Mouse (Mus musculus): ENCODE data around the gene Dnase1l1.

The Dnase1l1 gene

DNA sequence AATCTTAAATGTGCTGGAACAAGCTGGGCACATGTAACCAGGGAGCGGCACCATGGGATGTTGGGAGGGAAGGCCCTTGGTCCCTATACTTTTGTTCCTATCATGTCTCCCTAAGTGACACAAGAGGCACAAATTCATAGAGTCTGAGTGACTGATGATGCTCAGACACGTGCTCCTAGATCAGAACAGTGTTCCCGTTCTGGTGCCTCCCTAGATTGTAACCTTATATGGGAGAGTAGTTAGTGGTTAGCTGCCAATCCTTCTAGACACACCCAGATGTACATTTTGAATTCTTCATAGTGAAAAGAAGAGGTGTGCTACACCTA lies 12.4 kb downstream of the Dnase1l1 start:
- DNase-seq: no peak

DNA sequence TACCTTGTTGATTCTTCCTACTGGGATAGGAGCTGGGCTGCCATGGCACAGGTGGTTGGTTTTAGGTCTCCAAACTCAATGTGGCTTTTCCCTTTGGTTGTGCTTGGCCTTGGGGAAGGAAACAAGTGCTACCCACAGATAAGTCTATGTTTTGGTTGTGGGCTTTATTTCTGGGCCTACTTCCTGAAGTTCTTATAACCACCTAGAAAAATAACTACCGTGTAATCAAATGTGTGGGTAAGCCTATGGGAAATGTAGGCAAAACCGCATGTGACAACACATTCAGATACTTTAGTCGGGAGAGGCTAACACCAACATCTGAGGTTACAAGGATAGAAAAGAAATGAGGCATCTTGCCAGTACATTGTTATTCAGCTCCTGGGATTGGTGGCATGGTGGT lies 24.4 kb downstream of the Dnase1l1 start:
- DNase-seq: no peak

DNA sequence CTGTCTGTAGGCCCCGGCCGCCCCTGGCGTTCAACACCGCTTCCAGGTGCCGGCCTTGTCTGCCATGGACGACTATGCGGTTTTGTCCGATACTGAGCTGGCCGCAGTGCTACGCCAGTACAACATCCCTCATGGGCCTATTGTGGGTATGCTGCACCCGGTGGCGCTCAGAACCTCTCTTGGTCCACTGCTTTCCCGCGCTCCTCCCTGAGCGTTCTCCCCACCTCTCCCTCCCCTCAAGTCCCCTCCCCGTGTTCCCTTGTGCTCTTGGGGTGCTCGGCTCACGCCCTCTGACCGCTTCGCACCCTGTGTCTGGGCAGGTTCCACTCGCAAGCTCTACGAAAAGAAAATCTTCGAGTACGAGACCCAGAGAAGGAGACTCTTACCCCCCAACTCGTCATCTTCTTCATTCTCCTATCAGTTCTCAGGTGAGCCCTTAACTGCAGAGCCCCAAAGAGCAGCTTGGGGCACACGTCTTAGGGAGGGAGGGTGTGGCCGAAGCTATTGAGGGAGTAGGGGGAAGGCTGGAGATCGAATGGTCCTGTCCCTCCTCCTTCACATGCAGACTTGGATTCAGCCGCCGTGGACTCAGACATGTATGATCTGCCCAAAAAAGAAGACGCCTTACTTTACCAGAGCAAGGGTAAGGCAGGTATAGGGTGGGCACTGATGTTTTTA lies 27.1 kb downstream of the Dnase1l1 start:
- no peak for DNase-seq

DNA sequence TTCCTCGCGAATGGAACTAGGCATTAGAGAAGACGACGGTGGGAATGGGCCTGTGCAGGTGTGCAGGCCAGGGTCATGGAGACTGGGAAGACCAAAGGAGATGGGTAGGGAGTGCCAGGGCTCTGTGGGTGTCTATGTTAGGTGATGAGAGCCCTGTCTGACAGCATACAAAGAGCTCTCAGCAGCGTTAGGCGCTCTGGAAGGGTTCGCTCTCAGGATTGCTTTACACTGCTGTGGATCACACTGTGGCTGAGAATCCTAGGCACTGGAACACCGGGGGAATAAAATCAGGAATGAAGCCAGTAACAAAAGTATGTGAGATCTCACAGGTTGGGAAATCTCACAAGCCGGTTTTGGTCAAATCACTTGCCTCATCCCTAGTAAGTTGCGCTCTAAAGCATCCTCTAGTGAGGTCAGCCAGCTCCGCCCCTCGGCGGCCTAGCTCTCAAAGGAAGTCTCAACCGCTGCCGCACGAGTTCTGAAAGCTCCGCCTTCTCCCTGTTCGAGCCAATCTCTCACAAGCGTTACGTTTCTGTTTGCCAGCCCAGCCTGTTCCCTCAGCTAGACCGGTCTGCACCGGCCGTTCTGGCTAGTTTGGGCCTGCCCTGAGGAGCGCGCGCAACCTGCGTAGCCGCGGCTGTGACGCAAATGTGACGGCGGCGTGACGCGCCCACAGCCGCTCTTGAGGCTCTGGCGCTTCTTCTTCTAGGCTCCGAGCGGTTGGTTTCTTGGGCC lies 27.8 kb downstream of the Dnase1l1 start, which contains the start of gene Emd:
Gene Emd, plus strand, starts transcription at position 535 of the 735 bp plus-strand sequence.
- DNase-seq: peak; percentile 91 to 92

DNA sequence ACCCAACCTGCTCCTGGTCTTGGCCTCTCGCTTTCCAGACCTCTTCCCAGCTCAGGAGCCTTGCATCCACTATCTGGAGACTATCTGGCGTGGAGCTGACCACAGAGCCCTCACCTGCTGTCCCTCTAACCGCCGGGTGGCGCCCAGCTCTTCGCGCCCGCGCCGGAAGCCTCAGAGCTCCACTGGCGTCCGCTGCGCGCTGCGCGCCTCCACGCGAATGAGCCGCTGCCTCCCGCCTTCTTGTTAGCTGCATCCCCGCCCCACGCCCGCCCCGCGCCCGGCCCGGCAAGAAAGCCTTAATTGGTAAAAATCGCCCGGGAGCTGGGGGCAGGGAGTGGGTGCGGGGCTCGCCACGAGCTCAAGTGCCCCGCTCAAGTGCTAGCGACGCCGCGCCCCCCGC lies 32.5 kb downstream of the Dnase1l1 start, which contains the start of gene Flna:
Gene Flna, minus strand, starts transcription at position 206 of the 400 bp plus-strand sequence.
- DNase-seq: peak; percentile 69 to 73

DNA sequence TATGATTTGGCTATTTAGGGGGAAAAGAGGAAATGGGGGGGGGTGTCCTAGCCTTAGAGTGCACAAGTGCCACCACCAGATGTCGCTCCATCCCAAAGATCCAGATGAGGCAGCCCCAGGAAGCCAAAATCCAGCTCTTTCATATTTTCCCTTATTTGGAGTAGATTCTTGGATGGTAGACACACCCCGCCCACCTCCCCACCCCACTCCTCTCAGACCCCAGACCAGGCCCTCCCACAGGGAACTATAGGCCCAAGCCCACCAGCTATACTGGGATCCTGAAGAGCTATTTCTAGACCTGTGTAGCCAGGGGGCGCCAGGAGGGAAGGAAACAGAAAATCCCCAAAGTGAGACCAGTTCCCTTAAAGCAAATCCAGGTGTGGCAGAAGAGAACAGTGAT lies 33.5 kb downstream of the Dnase1l1 start:
- peak; percentile 61 to 65 for DNase-seq

DNA sequence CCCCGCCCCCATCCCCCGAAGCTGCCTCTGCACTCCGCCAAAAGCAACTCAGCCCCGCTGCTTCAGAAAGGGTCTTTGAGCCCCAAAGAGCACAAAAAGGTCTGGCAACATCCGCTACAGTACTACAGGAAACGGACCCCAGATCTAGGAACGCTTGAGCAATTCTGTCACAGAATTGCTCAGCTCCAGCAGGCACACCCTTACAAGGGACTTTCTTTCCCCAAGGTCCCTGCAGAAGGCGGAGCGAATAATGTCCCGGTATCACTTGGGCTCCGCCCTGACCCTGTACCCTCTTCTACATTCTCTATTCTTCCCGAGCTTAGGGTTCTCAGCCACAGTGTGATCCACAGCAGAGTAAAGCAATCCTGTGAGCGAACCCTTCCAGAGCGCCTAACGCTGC lies 35.4 kb downstream of the Dnase1l1 start:
- DNase-seq: no peak

DNA sequence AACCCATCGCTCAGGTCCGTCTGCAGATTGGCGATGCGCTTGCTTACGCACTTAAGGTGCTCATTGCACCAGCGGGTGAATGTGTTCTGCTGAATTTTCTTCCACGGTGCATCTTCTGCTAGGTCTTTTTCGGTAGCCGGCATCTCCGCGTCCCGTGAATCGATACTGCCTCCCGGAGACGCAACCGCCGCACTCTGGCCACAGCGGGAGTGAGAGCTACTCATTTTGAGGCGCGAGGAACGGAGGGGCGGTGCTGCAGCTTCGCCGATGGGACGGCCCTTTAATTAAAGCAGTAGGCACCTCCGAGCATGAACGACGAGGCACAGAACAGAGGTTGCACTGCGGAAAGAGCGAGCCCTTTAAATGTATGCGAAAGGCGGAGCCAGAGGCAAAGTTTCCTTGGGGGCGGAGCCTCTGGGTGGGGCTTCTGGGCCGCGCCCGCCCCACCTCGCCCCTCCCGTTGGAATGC lies 35.9 kb downstream of the Dnase1l1 start:
- peak; percentile 79 to 81 for DNase-seq

DNA sequence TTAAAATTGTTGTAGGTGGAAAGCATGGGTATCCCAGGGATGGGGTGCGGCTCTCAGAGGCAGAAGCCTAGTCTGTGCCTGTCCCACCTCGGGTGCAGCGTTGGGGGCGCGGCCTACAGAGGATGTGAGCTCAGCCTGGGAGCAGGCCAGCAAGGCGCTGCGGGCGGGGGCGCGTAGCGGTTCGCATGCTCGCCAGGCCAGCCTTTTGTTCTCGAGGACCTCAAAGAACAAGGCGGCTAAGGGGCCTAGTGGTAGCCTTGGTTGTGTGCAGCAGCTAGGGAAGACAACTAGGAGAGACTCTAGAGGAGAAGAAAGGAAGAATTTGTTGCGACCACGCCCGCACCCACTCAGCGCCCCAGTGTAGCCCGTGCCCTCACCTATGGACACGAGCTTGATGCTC lies 36.5 kb downstream of the Dnase1l1 start:
- DNase-seq: peak; percentile 72 to 73

DNA sequence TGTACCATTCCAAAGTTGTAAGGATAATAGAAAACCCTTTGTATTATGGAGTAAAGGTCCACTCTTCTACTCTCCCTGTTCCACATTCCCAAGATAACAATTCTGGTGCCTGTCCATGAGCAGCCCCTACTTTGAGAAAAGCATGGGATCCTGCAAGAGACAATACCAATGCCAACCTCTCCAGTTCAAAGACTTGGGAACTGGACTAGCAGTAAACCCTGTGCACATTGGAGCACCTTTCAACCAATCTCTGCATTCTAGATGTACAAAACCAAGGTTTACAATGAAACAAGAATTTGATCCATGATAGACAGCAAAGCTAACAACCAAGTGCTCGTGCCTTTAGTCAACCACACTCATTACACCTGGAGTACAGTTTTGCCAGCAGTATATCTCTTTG lies 37.0 kb downstream of the Dnase1l1 start:
- no peak for DNase-seq

DNA sequence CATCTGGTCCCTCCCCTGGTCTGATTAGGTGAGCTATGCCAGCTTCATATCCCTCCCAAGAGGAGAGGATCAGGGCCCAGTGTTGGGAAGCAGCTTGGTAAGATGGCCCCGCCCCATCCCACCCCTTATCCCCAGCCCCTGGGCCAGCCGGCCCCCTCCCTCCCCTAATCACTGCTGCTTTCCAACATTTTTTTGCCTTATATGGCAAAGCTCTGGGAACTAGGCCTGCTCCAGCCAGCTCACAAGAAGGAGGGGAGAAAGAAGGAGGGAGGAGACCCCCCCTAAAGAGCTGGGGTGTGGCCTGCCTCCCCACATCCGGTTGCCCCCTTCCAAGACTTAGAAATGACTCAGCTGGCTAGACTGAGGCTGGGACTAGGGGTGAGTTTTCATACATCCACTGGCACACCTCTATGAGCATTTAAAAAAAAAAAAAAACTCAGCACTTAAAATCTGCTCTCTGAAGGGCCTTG lies 37.5 kb downstream of the Dnase1l1 start:
- peak; percentile 37 to 47 for DNase-seq

DNA sequence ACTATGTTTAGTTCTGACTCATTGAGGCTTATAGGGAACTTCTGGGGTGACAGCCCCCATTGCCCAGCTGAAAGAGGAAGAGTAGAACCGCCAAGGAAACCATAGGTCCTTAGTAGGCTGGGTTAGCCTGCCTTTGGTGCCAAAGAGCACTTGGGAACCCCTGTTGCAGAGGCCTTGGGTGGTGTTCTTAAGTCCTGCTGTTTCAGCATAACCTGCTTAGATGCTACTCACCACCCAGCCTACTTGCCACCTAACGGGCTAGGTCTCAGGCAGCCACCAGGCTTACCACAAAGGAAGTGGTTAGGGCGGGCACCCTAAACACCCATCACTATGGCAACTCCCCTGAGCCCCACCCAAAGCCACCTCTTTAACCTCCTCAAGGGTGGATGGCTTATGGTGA lies 38.3 kb downstream of the Dnase1l1 start:
- DNase-seq: peak; percentile 76 to 80

DNA sequence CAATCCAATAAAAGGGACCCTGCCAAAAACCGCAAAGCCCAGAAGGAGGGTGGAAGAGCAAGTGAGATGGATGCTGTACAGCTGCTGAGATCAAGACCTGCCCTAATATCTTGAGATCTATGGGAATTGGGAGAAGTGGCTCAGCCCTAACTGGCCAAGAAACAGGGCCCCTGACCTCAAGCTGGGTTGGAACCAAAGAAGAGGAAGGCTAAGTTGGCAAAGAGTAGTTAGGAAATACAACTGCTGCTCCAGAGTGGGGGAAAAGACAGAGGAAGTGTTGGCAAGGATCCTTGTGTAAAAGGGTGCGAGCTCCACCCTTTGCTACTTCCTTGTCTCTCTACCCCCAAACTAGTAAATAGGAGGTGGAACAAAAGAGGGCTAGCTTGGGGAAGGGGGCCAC lies 38.7 kb downstream of the Dnase1l1 start:
- no peak for DNase-seq

DNA sequence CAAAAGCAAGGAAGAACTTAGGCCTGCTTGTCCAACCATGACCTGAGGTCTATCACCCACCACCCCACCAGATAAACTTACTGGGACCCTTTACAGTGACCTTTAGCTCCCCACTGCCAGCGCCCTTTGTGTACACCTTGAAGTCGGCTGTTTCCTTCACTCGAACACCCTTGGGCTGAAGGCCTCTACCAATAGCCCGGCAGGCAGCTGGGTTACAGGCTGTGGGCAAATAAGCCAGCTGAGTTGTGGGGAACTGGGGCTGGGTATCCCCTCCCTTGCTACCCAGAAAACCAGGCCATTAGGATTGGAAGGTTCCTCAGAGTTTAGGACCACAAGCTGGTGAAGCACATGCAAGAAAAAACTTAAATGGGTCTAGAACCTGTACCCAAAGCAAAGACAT lies 41.8 kb downstream of the Dnase1l1 start:
- no peak for DNase-seq

DNA sequence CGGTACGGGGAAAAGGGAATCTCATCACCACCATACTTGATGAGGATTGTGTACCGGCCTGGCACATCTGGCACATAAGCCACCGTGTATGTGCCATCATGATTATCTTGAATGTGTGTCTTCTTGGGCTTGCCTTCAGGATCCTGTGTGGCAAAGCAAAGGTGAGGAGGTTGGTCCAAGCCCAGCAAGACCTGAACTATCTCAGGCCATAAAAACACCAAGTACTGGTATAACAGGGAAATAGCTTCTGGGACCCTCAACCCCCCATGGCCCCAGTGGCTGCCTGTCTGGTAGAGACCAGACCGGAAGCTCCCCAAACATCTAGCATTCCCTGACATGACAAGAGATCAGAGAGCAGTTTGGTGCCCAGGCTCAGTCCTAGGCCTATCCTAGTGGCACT lies 48.9 kb downstream of the Dnase1l1 start:
- no peak for DNase-seq

DNA sequence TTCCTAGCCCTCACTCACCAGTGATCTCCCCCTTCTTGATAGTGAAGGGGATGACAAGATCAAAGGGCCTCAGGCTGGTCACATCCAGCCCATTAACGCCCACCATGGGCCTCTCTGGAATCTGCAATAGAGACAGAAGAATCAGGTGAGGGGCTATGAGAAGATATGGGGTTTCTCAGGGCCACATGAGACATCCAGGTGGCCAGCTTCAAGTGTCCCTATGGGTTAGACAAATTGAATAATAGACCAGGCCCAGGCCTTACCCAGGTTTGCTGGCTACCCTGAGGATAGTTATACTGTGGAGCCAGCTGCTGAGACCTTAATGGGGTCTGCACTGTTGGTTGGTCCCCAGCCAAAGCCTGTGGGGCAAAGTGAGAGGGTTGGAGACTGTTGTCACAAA lies 52.1 kb downstream of the Dnase1l1 start:
- no peak for DNase-seq
